Mouse (Mus musculus): ENCODE measurements around the gene Gm9903. TPM values are rescaled to one million over a fixed set of nuclear protein-coding genes. Genes with fewer than 3 reads are reported as not detected.

The Gm9903 gene
- polyA plus RNA-seq, 1 experiment from 2014 or later, result 0.37 TPM

- Histone ChIP-seq H3K36me3 (peaks cover 56% of the 10 kb centered on the region), H3K27ac (peak overlapping the region; percentile 96), H3K9ac (peak overlapping the region; percentile 88), H3K4me1 (peaks cover 32% of the 10 kb centered on the region), H3K4me2 (peak overlapping the region; percentile 57), H3K9me3 (no peaks in the 10 kb centered on the region), H3K4me3 (peak overlapping the region; percentile 90), H3K27me3 (no peaks in the 10 kb centered on the region)
- ATAC-seq (ENCODE audit: borderline replicate concordance, extremely low read depth, low FRiP score, low TSS enrichment), result no peak; the same call in 1 of the 2 replicates
- 2% methylated on average over 11 of the region's 11 CpGs for WGBS
Observed at GRCm38 (mm10) chr5:33651541-33651920, 21.8 kb downstream of the Gm9903 start.

GRCm38 (mm10) chr5:33651921-33652782, 22.4 kb downstream of the Gm9903 start, which contains the start of gene Slbp:
Gene Slbp, minus strand, starts transcription at chr5:33652574.
- Histone ChIP-seq H3K27me3 (no peaks in the 10 kb centered on the region), H3K9me3 (no peaks in the 10 kb centered on the region), H3K4me1 (peaks cover 38% of the 10 kb centered on the region), H3K27ac (peak within 1 kb of the TSS; percentile 96), H3K9ac (peak within 1 kb of the TSS; percentile 88), H3K4me2 (peak within 1 kb of the TSS; percentile 57), H3K4me3 (peak within 1 kb of the TSS; percentile 90), H3K36me3 (peaks cover 50% of the 10 kb centered on the region)
- under 1% methylated on average over 82 of the region's 82 CpGs for WGBS
- peak; percentile 96 for ATAC-seq (ENCODE audit: borderline replicate concordance, extremely low read depth, low FRiP score, low TSS enrichment)

- Histone ChIP-seq H3K27me3 (no peaks in the 10 kb centered on the region), H3K9ac (peak overlapping the region; percentile 49; the same call in 1 of the 2 replicates), H3K36me3 (peaks cover 44% of the 10 kb centered on the region), H3K4me1 (peaks cover 38% of the 10 kb centered on the region), H3K9me3 (no peaks in the 10 kb centered on the region), H3K4me2 (peak overlapping the region; percentile 57), H3K4me3 (peak overlapping the region; percentile 90), H3K27ac (peak overlapping the region; percentile 86)
- WGBS, result 2% methylated on average over 9 of the region's 9 CpGs
- ATAC-seq (ENCODE audit: borderline replicate concordance, extremely low read depth, low FRiP score, low TSS enrichment), result no peak; the same call in 1 of the 2 replicates
Observed at GRCm38 (mm10) chr5:33652783-33653173, 23.1 kb downstream of the Gm9903 start.

- no peak for ATAC-seq (ENCODE audit: borderline replicate concordance, extremely low read depth, low FRiP score, low TSS enrichment)
- Histone ChIP-seq H3K9me3 (no peaks in the 10 kb centered on the region), H3K4me2 (no peak overlapping the region), H3K9ac (no peak overlapping the region), H3K4me3 (no peak overlapping the region), H3K27ac (no peak overlapping the region), H3K27me3 (no peaks in the 10 kb centered on the region), H3K36me3 (peaks cover 30% of the 10 kb centered on the region), H3K4me1 (peaks cover 39% of the 10 kb centered on the region)
- 90% methylated on average over 13 of the region's 13 CpGs for WGBS
Observed at GRCm38 (mm10) chr5:33654424-33654823, 24.7 kb downstream of the Gm9903 start.

GRCm38 (mm10) chr5:33655251-33655840, 25.6 kb downstream of the Gm9903 start:
- H3K4me3 ChIP-seq, result no peak overlapping the region
- H3K27me3 ChIP-seq, result no peaks in the 10 kb centered on the region
- ATAC-seq (ENCODE audit: borderline replicate concordance, extremely low read depth, low FRiP score, low TSS enrichment), result no peak
- no peak overlapping the region for H3K4me2 ChIP-seq
- peaks cover 24% of the 10 kb centered on the region for H3K36me3 ChIP-seq
- H3K9me3 ChIP-seq, result no peaks in the 10 kb centered on the region
- 91% methylated on average over 10 of the region's 10 CpGs for WGBS
- H3K27ac ChIP-seq, result no peak overlapping the region
- H3K9ac ChIP-seq, result no peak overlapping the region
- H3K4me1 ChIP-seq, result peaks cover 39% of the 10 kb centered on the region

GRCm38 (mm10) chr5:33656739-33657138, 27.0 kb downstream of the Gm9903 start:
- H3K27ac ChIP-seq, result peak overlapping the region; percentile 77
- H3K4me3 ChIP-seq, result peak overlapping the region; percentile 91
- H3K36me3 ChIP-seq, result peaks cover 37% of the 10 kb centered on the region
- 15% methylated on average over 1 of the region's 1 CpGs for WGBS
- no peak for ATAC-seq (ENCODE audit: borderline replicate concordance, extremely low read depth, low FRiP score, low TSS enrichment)
- H3K4me1 ChIP-seq, result peaks cover 31% of the 10 kb centered on the region
- peak overlapping the region; percentile 67 for H3K9ac ChIP-seq
- H3K27me3 ChIP-seq, result no peaks in the 10 kb centered on the region
- peak overlapping the region; percentile 74 for H3K4me2 ChIP-seq
- no peaks in the 10 kb centered on the region for H3K9me3 ChIP-seq

- peak overlapping the region; percentile 77 for H3K27ac ChIP-seq
- H3K4me1 ChIP-seq, result peaks cover 31% of the 10 kb centered on the region
- peaks cover 42% of the 10 kb centered on the region for H3K36me3 ChIP-seq
- H3K4me2 ChIP-seq, result peak overlapping the region; percentile 74
- no peaks in the 10 kb centered on the region for H3K27me3 ChIP-seq
- peak overlapping the region; percentile 67 for H3K9ac ChIP-seq
- H3K4me3 ChIP-seq, result peak overlapping the region; percentile 91
- no peaks in the 10 kb centered on the region for H3K9me3 ChIP-seq
- ATAC-seq (ENCODE audit: borderline replicate concordance, extremely low read depth, low FRiP score, low TSS enrichment), result peak; percentile 15
- under 1% methylated on average over 32 of the region's 32 CpGs for WGBS
Observed at GRCm38 (mm10) chr5:33657251-33657786, 27.6 kb downstream of the Gm9903 start.

GRCm38 (mm10) chr5:33657787-33658663, 28.3 kb downstream of the Gm9903 start, which contains the start of the genes Tacc3 and Tmem129:
Gene Tacc3, plus strand, starts transcription at chr5:33658128.
Gene Tmem129, minus strand, starts transcription at chr5:33658416.
- H3K27me3 ChIP-seq, result no peaks in the 10 kb centered on the region
- H3K9ac ChIP-seq, result peak within 1 kb of the TSS; percentile 96
- H3K4me3 ChIP-seq, result peak within 1 kb of the TSS; percentile 91
- no peaks in the 10 kb centered on the region for H3K9me3 ChIP-seq
- ATAC-seq (ENCODE audit: borderline replicate concordance, extremely low read depth, low FRiP score, low TSS enrichment), result peak; percentile 97
- peak within 1 kb of the TSS; percentile 74 for H3K4me2 ChIP-seq
- H3K4me1 ChIP-seq, result peaks cover 27% of the 10 kb centered on the region
- under 1% methylated on average over 60 of the region's 60 CpGs for WGBS
- H3K36me3 ChIP-seq, result peaks cover 48% of the 10 kb centered on the region
- H3K27ac ChIP-seq, result peak within 1 kb of the TSS; percentile 97

GRCm38 (mm10) chr5:33658664-33659050, 28.9 kb downstream of the Gm9903 start:
- Histone ChIP-seq H3K9me3 (no peaks in the 10 kb centered on the region), H3K4me3 (peak overlapping the region; percentile 91), H3K4me2 (peak overlapping the region; percentile 74), H3K27ac (peak overlapping the region; percentile 97), H3K36me3 (peaks cover 49% of the 10 kb centered on the region), H3K27me3 (no peaks in the 10 kb centered on the region), H3K9ac (peak overlapping the region; percentile 96), H3K4me1 (peaks cover 27% of the 10 kb centered on the region)
- ATAC-seq (ENCODE audit: borderline replicate concordance, extremely low read depth, low FRiP score, low TSS enrichment), result no peak
- WGBS, result under 1% methylated on average over 26 of the region's 26 CpGs

GRCm38 (mm10) chr5:33668223-33668622, 38.5 kb downstream of the Gm9903 start:
- H3K9ac ChIP-seq, result no peak overlapping the region
- no peaks in the 10 kb centered on the region for H3K9me3 ChIP-seq
- H3K27ac ChIP-seq, result no peak overlapping the region
- H3K27me3 ChIP-seq, result no peaks in the 10 kb centered on the region
- H3K36me3 ChIP-seq, result peaks cover 89% of the 10 kb centered on the region
- no peak overlapping the region for H3K4me2 ChIP-seq
- H3K4me1 ChIP-seq, result no peaks in the 10 kb centered on the region
- ATAC-seq (ENCODE audit: borderline replicate concordance, extremely low read depth, low FRiP score, low TSS enrichment), result no peak
- no peak overlapping the region for H3K4me3 ChIP-seq

- Histone ChIP-seq H3K4me3 (no peak overlapping the region), H3K9me3 (no peaks in the 10 kb centered on the region), H3K27ac (no peak overlapping the region), H3K4me1 (peaks cover 9% of the 10 kb centered on the region), H3K27me3 (no peaks in the 10 kb centered on the region), H3K4me2 (no peak overlapping the region), H3K36me3 (peaks cover 60% of the 10 kb centered on the region), H3K9ac (no peak overlapping the region)
- 67% methylated on average over 5 of the region's 5 CpGs for WGBS
- no peak for ATAC-seq (ENCODE audit: borderline replicate concordance, extremely low read depth, low FRiP score, low TSS enrichment)
Observed at GRCm38 (mm10) chr5:33671659-33672058, 41.9 kb downstream of the Gm9903 start.

All from lung, embryonic 15.5 days (tissue).